Mouse (Mus musculus): ENCODE data around the gene Dusp1. TPM values are rescaled to one million over a fixed set of nuclear protein-coding genes. Genes with fewer than 3 reads are reported as not detected.

Dusp1 gene
- 35.7 and 37.6 TPM in 2 replicates for polyA plus RNA-seq (2014; fragmentation: Nextera tagmentation; extraction: Ambion mirVana)

GRCm38 (mm10) chr17:26561651-26562181, at the start of gene Dusp1:
TSS of gene Dusp1 (minus strand) at chr17:26562128.
- Histone ChIP-seq H3K9ac (ENCODE audit: low read length) (peak within 1 kb of the TSS; percentile 82), H3K9me3 (ENCODE audit: control insufficient read depth, low read length) (no peaks in the 10 kb centered on the region), H3K4me2 (ENCODE audit: low read depth, low read length, severe bottlenecking) (peak within 1 kb of the TSS; percentile 74), H3K27ac (ENCODE audit: low read depth, low read length) (peak within 1 kb of the TSS; percentile 48), H3K27me3 (ENCODE audit: control insufficient read depth, insufficient read depth, low read length) (no peaks in the 10 kb centered on the region), H3K36me3 (ENCODE audit: control insufficient read depth, insufficient read depth, low read length) (peaks cover 2% of the 10 kb centered on the region; the same call in 1 of the 2 replicates), H3K4me1 (replicated peaks; ENCODE audit: control insufficient read depth, insufficient read depth, low read length) (peaks cover 14% of the 10 kb centered on the region), H3K4me3 (ENCODE audit: low read depth, low read length) (peak within 1 kb of the TSS; percentile 84)
- WGBS, result under 1% methylated on average over 24 of the region's 25 CpGs
- ATAC-seq (replicated peaks; ENCODE audit: low FRiP score) (peak; percentile 84), DNase-seq (ENCODE audit: low spot score) (no peak)

DNA sequence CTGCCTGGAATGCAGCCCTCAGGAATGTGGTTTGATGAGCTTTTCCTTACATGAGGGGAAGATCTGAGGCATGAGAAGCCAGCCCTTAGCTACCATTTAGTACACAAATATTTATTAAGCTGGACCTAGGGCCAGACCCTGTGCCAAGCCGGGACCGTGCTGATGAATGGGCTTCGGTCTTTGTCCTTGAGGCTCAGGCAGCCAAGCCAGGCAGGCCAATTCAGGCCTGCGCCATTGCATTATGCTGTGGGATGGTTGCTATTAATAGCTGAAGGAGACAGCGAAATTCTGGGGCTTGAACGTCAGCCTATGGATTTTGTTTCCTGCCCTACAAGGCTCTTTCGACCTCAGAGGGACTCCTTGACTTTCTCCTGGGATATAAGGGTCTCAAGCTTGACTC, 49.4 kb upstream of the Dusp1 start:
- Histone ChIP-seq H3K36me3 (ENCODE audit: control insufficient read depth, insufficient read depth, low read length) (peaks cover 3% of the 10 kb centered on the region; the same call in 1 of the 2 replicates), H3K27me3 (ENCODE audit: control insufficient read depth, insufficient read depth, low read length) (no peaks in the 10 kb centered on the region), H3K4me3 (ENCODE audit: low read depth, low read length) (no peak overlapping the region), H3K4me1 (replicated peaks; ENCODE audit: control insufficient read depth, insufficient read depth, low read length) (no peaks in the 10 kb centered on the region), H3K9ac (ENCODE audit: low read length) (no peak overlapping the region), H3K27ac (ENCODE audit: low read depth, low read length) (no peak overlapping the region), H3K4me2 (ENCODE audit: low read depth, low read length, severe bottlenecking) (no peak overlapping the region), H3K9me3 (ENCODE audit: control insufficient read depth, low read length) (no peaks in the 10 kb centered on the region)
- no peak for ATAC-seq (replicated peaks; ENCODE audit: low FRiP score)
- DNase-seq (ENCODE audit: low spot score), result no peak
- 88% methylated on average over 7 of the region's 7 CpGs for WGBS

DNA sequence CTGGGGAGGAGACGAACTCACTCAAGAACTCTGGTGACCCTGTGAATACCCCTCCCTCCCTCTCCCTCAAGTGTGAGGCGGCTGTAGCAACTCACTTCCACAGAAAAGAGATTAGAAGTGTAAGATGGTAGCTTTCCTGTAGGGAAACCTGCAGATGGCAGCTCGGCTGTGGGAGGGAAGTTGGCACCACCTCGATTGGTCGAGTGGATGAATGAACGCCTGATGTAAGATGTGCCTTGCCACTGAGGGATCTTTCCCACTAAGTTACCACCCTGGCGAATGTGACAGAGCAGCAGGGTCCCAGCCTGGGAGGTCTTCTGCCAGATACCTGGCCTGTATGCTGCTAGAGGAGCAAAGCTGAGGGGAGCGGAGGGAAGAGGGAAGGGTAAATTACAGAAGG, 47.9 kb upstream of the Dusp1 start:
- H3K36me3 ChIP-seq (ENCODE audit: control insufficient read depth, insufficient read depth, low read length), result peaks cover 3% of the 10 kb centered on the region; the same call in 1 of the 2 replicates

DNA sequence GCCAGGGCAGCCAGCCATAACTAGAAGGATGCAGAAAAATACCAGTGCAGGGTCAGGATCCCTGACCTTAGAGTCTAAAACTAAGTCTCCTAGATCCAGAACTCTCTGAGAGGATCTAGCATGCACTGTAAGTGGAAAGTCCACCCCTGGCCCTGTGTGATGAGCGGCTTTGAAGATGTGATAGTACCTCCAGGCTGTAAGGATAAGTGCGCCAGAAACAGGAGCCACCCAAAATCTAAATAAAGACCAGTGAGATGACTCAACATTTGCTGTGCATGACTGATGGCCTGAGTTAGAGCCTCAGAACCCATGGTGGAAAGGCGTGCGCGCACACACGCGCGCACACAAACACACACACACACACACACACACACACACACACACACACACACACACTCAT, 46.9 kb upstream of the Dusp1 start:
- H3K9ac ChIP-seq (ENCODE audit: low read length), result no peak overlapping the region
- H3K4me1 ChIP-seq (replicated peaks; ENCODE audit: control insufficient read depth, insufficient read depth, low read length), result no peaks in the 10 kb centered on the region
- no peak overlapping the region for H3K4me3 ChIP-seq (ENCODE audit: low read depth, low read length)
- no peaks in the 10 kb centered on the region for H3K27me3 ChIP-seq (ENCODE audit: control insufficient read depth, insufficient read depth, low read length)
- 98% methylated on average over 8 of the region's 8 CpGs for WGBS
- no peak for ATAC-seq (replicated peaks; ENCODE audit: low FRiP score)
- no peaks in the 10 kb centered on the region for H3K9me3 ChIP-seq (ENCODE audit: control insufficient read depth, low read length)
- H3K36me3 ChIP-seq (ENCODE audit: control insufficient read depth, insufficient read depth, low read length), result no peaks in the 10 kb centered on the region; the same call in 1 of the 2 replicates
- H3K4me2 ChIP-seq (ENCODE audit: low read depth, low read length, severe bottlenecking), result no peak overlapping the region
- H3K27ac ChIP-seq (ENCODE audit: low read depth, low read length), result no peak overlapping the region
- no peak for DNase-seq (ENCODE audit: low spot score)

More for the DNA sequence above, 47.9 kb upstream of the Dusp1 start:
- Histone ChIP-seq H3K4me3 (ENCODE audit: low read depth, low read length) (no peak overlapping the region), H3K27me3 (ENCODE audit: control insufficient read depth, insufficient read depth, low read length) (no peaks in the 10 kb centered on the region), H3K27ac (ENCODE audit: low read depth, low read length) (no peak overlapping the region), H3K4me2 (ENCODE audit: low read depth, low read length, severe bottlenecking) (no peak overlapping the region), H3K9me3 (ENCODE audit: control insufficient read depth, low read length) (no peaks in the 10 kb centered on the region), H3K4me1 (replicated peaks; ENCODE audit: control insufficient read depth, insufficient read depth, low read length) (no peaks in the 10 kb centered on the region), H3K9ac (ENCODE audit: low read length) (no peak overlapping the region)
- 84% methylated on average over 8 of the region's 8 CpGs for WGBS
- ATAC-seq (replicated peaks; ENCODE audit: low FRiP score) (no peak), DNase-seq (ENCODE audit: low spot score) (no peak)

DNA sequence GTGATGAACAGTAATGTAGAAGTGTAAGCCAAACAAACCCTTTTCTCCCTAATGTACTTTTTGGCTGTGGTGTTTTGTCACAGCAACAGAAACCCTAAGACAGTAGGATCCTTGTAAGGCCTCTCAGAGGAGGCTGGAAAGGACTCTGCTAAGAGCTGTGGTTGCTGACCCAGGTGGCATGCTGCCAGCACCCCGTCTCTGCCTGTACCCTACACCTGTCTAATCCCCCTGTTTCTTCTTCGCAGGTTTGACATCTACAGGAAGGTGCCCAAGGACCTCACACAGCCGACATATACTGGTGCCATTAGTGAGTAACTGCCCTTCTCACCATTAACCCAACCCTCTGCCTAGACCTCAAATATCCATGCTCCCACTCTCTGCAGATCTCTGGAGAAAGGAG, 46.4 kb upstream of the Dusp1 start:
- ATAC-seq (replicated peaks; ENCODE audit: low FRiP score), result no peak
- no peak overlapping the region for H3K27ac ChIP-seq (ENCODE audit: low read depth, low read length)
- H3K9me3 ChIP-seq (ENCODE audit: control insufficient read depth, low read length), result no peaks in the 10 kb centered on the region
- no peak overlapping the region for H3K4me3 ChIP-seq (ENCODE audit: low read depth, low read length)
- H3K4me1 ChIP-seq (replicated peaks; ENCODE audit: control insufficient read depth, insufficient read depth, low read length), result no peaks in the 10 kb centered on the region
- H3K36me3 ChIP-seq (ENCODE audit: control insufficient read depth, insufficient read depth, low read length), result no peaks in the 10 kb centered on the region; the same call in 1 of the 2 replicates
- no peak overlapping the region for H3K4me2 ChIP-seq (ENCODE audit: low read depth, low read length, severe bottlenecking)
- H3K27me3 ChIP-seq (ENCODE audit: control insufficient read depth, insufficient read depth, low read length), result no peaks in the 10 kb centered on the region
- no peak overlapping the region for H3K9ac ChIP-seq (ENCODE audit: low read length)
- DNase-seq (ENCODE audit: low spot score), result no peak
- 94% methylated on average over 3 of the region's 3 CpGs for WGBS

DNA sequence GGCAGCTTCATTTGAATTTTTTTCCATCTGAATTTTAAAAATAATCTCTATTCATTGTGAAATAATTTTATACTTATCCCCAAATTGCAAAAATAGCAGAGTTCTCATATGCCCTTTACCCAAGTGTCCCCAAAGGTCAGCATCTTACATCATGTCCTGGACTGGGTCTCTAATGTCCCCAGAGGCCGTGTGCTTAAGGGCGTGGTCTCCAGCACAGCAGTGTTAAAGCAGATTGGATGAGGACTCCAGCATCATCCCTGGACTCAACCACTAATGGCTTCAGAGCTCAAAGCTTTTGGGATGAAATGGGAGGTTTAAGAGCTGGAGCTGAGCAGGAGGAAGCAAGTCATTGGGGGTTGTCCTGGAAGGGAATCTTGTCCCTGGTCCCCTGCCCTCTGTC, 44.6 kb upstream of the Dusp1 start:
- Histone ChIP-seq H3K9ac (ENCODE audit: low read length) (no peak overlapping the region), H3K4me3 (ENCODE audit: low read depth, low read length) (no peak overlapping the region), H3K27me3 (ENCODE audit: control insufficient read depth, insufficient read depth, low read length) (no peaks in the 10 kb centered on the region), H3K9me3 (ENCODE audit: control insufficient read depth, low read length) (no peaks in the 10 kb centered on the region), H3K4me2 (ENCODE audit: low read depth, low read length, severe bottlenecking) (no peak overlapping the region), H3K27ac (ENCODE audit: low read depth, low read length) (no peak overlapping the region), H3K36me3 (ENCODE audit: control insufficient read depth, insufficient read depth, low read length) (no peaks in the 10 kb centered on the region; the same call in 1 of the 2 replicates), H3K4me1 (replicated peaks; ENCODE audit: control insufficient read depth, insufficient read depth, low read length) (no peaks in the 10 kb centered on the region; the same call in 1 of the 2 replicates)
- WGBS, result 82% methylated on average over 2 of the region's 2 CpGs
- no peak for ATAC-seq (replicated peaks; ENCODE audit: low FRiP score)
- no peak for DNase-seq (ENCODE audit: low spot score)

- H3K4me1 ChIP-seq (replicated peaks; ENCODE audit: control insufficient read depth, insufficient read depth, low read length), result no peaks in the 10 kb centered on the region; the same call in 1 of the 2 replicates
- H3K9ac ChIP-seq (ENCODE audit: low read length), result no peak overlapping the region
Observed at GRCm38 (mm10) chr17:26605636-26606035, 43.7 kb upstream of the Dusp1 start.

DNA sequence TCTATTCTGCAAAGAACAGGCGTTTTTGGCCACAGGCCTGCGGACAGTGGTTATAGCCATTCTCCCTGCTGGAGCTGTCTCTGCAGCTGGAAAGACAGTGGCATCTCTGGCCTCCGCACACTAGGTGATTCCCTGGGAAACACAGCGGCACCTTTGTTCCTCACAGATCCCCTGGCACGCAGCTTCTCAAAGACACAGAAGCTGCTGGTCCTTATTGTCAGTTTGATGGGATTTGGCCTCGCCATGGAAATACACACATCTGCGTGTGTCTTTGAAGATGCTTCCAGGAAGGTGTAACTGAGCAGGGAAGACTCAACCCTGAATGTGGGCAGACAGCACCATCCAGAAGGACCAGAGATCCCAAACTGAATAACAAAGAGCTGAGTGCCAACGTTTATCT, 41.4 kb upstream of the Dusp1 start:
- ATAC-seq (replicated peaks; ENCODE audit: low FRiP score), result no peak
- Histone ChIP-seq H3K36me3 (ENCODE audit: control insufficient read depth, insufficient read depth, low read length) (no peaks in the 10 kb centered on the region), H3K4me2 (ENCODE audit: low read depth, low read length, severe bottlenecking) (no peak overlapping the region), H3K27me3 (ENCODE audit: control insufficient read depth, insufficient read depth, low read length) (no peaks in the 10 kb centered on the region), H3K9me3 (ENCODE audit: control insufficient read depth, low read length) (no peaks in the 10 kb centered on the region), H3K4me3 (ENCODE audit: low read depth, low read length) (no peak overlapping the region), H3K4me1 (replicated peaks; ENCODE audit: control insufficient read depth, insufficient read depth, low read length) (no peaks in the 10 kb centered on the region; the same call in 1 of the 2 replicates), H3K27ac (ENCODE audit: low read depth, low read length) (no peak overlapping the region), H3K9ac (ENCODE audit: low read length) (no peak overlapping the region)
- no peak for DNase-seq (ENCODE audit: low spot score)
- 88% methylated on average over 8 of the region's 8 CpGs for WGBS

More at GRCm38 (mm10) chr17:26605636-26606035, 43.7 kb upstream of the Dusp1 start:
- Histone ChIP-seq H3K4me2 (ENCODE audit: low read depth, low read length, severe bottlenecking) (no peak overlapping the region), H3K9me3 (ENCODE audit: control insufficient read depth, low read length) (no peaks in the 10 kb centered on the region), H3K27ac (ENCODE audit: low read depth, low read length) (no peak overlapping the region), H3K36me3 (ENCODE audit: control insufficient read depth, insufficient read depth, low read length) (no peaks in the 10 kb centered on the region; the same call in 1 of the 2 replicates), H3K27me3 (ENCODE audit: control insufficient read depth, insufficient read depth, low read length) (no peaks in the 10 kb centered on the region), H3K4me3 (ENCODE audit: low read depth, low read length) (no peak overlapping the region)
- DNase-seq (ENCODE audit: low spot score), result no peak
- 83% methylated on average over 4 of the region's 4 CpGs for WGBS
- ATAC-seq (replicated peaks; ENCODE audit: low FRiP score), result no peak

DNA sequence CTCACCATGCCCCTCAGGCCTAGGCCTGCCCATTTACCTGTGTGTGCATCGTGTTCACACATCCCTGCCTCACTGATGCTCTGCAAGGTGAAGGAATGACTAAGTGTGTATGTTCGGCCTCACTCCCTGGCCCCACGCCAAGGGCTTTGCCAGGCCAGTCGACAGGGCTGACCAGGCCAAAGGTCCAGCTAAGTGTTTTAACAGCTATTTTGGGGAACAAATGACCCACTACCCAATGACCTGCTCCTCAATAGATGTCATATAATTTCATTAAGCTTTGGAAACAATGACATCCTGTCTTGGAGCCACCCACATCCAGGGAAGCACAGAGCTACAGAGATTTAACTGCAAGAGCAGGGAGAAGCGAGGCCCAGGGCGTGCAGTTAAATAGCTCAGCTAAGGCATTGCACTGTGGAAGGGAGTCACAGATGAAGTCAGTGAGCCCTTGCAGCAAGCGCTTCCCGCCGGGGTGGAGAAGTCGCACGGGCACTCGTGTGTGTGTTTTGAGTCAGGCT, 40.5 kb upstream of the Dusp1 start:
- peak overlapping the region; percentile 8; the same call in 1 of the 2 replicates for H3K9ac ChIP-seq (ENCODE audit: low read length)
- no peaks in the 10 kb centered on the region for H3K27me3 ChIP-seq (ENCODE audit: control insufficient read depth, insufficient read depth, low read length)
- H3K4me2 ChIP-seq (ENCODE audit: low read depth, low read length, severe bottlenecking), result no peak overlapping the region
- no peak overlapping the region for H3K4me3 ChIP-seq (ENCODE audit: low read depth, low read length)
- H3K9me3 ChIP-seq (ENCODE audit: control insufficient read depth, low read length), result no peaks in the 10 kb centered on the region
- no peak overlapping the region for H3K27ac ChIP-seq (ENCODE audit: low read depth, low read length)
- DNase-seq (ENCODE audit: low spot score), result no peak
- 89% methylated on average over 12 of the region's 12 CpGs for WGBS
- no peaks in the 10 kb centered on the region; the same call in 1 of the 2 replicates for H3K4me1 ChIP-seq (replicated peaks; ENCODE audit: control insufficient read depth, insufficient read depth, low read length)
- no peak for ATAC-seq (replicated peaks; ENCODE audit: low FRiP score)
- no peaks in the 10 kb centered on the region for H3K36me3 ChIP-seq (ENCODE audit: control insufficient read depth, insufficient read depth, low read length)
